Mouse (Mus musculus): ENCODE data around the gene Chn1.

GRCm38 (mm10) chr2:73790332-73790731, 15.2 kb upstream of the Chn1 start:
- TF ChIP-seq POLR2A (IDR thresholded peaks at IDR 0.05; ENCODE audit: low read depth, low read length) (no peak), CTCF (conservative IDR thresholded peaks at IDR 0.05; ENCODE audit: insufficient read depth, insufficient read length, low read depth, low read length) (no peak)

Measured in kidney, adult 2 months (tissue).